Mouse (Mus musculus) layer of hippocampus, adult 9-10 months (tissue): ENCODE measurements around the gene Pex16.

ENCODE experiments used
- DNase-seq: peaks from one replicate; pipeline ENCODE4 v3.0.0; 2022; ENCODE audit warnings: low spot score

Gene Pex16

DNA sequence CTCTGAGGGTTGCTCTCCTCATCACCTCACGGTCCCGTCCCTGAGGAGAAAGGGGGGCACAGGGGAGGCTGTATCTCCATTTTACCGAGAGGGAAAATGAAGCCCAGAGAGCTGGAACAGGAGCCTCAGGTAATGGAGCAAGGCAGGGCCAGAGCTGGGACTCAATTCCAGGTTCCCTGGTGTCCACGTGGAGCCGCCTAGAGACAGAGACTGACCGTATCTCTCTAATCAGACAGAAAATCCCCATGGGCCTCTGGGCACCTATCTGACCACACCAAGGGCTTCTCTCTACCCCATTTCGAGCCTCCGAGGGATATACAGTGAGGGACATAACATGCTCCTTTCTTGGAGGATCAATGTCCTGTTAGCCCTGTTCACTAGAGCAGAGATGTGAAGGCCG, 48.7 kb downstream of the Pex16 start:
- DNase-seq = no peak

DNA sequence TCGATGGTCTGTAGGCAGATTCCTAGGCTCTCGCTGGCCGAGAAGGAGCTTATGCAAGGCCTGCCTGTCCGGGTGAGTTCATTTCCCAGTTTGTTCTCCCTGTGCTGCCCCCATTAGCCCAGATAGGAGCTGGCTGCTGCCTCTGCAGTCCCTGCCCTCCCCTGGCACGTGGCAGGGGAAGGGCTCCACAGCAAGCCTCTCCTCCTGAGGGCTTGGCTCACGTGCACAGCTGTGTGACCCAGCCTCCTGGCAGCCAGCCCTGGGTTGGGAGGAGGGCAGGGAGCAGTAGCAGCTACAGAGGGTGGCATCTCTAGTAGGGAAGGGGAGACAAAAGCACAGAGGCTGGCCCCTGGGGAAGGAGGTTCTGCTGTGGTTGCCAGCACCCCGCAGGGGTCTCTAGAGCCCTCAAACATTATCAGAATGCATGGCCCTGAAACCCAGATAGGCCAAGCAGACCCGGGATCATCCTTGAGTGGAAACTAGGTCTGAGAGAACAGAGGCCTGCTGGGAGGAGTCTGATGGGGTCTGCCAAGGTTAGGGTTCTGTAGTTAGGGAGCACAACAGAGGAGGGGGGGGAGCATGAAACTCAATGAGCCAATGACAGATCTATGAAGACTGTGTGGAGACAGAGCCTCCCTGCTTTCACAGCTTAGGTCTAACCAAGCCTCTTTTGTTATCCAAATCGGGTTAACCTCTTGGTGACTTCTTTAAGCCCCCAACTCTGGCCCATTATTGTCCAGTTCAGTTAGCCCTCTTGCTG, 49.4 kb downstream of the Pex16 start:
- DNase-seq = no peak

DNA sequence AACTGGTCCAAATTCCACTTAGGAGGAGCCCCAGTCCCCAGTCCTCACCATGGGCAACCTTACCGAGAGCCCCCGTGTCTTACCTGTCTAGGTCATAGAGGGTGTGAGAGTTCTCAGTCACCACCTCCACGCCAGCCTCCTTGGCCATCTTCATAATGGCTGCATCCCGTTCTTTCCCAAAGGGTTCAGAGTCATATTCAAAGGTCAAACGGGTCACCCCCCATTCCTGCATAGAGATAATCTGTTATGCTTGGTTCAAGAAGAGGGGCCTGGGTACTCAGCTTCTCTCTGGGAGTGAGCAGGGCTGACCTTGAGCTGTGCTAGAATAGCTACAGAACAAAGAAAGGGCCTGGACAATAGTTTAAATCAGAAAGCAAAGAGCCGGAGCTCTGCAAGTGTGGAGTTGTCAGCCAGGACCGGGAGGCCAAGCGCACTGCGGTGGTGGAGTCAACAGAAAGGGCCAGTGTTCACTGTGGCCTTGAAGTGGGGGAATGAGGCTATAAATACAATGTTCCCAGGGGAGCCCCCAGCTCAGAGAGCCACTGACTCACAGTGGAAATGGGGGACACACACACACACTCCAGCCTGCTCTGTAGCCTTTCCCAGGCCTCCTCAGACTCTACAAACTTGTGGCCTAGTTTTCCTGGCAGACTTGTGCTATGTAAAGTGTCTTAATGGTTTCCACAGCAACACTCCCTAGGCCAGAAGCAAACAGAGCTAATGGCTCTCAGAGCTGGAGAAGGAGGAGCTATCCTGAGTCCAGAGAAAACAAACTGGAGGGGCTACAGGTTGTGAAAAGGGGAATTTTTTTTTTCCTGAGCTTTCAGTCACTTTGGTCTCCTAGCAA, 50.2 kb downstream of the Pex16 start:
- no peak for DNase-seq

DNA sequence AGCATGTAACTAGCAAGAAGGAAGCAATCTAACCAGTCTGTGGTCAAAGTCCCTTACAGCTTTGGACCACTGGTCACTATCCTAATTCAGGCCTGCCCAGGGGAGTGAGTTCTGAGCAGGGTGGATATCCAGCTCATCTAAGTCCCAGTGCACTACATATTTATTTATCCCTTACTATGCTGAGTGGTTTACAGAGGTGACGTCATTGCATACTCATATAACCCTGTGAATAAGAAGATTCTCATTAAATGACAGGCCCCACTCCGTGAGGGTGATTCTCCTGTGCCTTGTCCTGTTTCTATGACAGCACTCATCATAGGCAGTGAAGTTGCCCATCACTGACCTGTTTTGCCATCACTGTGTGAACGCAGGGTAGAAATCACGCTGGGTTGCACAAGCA, 50.9 kb downstream of the Pex16 start:
- no peak for DNase-seq

DNA sequence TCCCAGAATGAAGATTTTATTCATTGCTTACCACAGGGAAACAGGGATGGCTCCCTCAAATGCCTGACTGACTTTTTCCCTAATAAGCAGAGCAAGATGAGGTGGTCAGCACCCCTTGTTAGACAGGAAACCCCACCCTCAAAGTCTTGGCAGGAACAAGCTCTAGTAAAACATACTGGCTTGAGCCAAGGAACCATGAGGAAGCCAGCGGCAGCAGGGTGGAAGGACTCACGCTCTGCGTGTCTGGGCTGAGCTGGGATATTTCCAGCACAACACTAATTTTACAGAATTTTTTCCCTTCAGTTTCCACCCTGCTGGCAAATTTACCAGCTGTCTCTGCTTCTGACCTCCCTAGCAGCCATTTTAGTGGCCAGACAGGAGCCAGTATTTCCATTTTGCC, 52.0 kb downstream of the Pex16 start:
- DNase-seq = no peak

DNA sequence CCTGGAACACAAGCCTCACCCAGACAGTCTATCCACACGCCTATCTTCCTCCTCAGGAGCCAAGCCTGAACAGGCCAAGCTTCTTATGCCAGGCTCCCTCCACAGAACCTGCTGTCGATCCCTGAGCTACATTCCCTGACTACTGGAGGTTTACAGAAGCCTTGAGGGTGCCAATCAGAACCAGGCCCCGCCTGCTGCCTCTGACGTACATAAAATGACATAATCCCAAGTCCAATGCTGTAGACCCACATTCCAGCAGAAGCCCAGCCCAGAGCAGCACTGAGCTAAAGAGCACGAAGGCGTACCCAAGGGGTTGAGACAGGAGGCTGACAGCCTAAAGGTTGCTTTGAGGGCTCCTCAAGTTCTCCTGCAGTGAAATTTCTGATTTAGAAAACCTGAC, 53.4 kb downstream of the Pex16 start:
- peak; percentile 57 for DNase-seq

DNA sequence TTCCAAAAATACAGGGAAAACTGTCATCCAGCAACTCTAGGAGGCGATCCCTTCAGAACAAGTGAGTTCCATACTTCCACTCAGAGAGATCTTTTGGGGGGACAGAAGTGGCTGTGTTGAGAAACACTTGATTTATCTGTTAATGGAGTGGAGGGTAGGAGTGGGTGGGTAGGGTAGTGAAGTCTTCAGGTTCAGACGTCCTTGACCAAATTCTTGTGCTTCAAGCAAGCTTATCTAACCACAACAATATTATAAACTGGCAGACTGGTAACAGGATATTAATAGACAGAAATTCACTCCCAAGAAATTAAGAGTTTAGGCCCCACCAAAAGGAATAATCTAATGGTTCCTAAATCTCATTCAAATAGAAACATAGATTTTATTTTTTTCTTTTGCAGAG, 55.6 kb downstream of the Pex16 start:
- DNase-seq = no peak
